Mouse (Mus musculus) activated CD4-positive, CD25-positive, alpha-beta regulatory T cell, adult 4 months (primary cell): Measurements from ENCODE around the gene Sepsecs. TPM values are rescaled to one million over a fixed set of nuclear protein-coding genes. Genes with fewer than 3 reads are reported as not detected.

Experiments
- ATAC-seq: one replicate; pipeline ENCODE4 v1.8.0; 2017
- polyA plus RNA-seq, 2 experiments: library from polyadenylated mRNA; unstranded; fragments of 100-300 nt; shearing (Covaris generic); gene quantifications; one replicate each; pipeline ENCODE4 v1.2.1; 2017

The Sepsecs gene
- polyA plus RNA-seq, 2 experiments from 2014 or later: 4.1 to 4.4 TPM

DNA sequence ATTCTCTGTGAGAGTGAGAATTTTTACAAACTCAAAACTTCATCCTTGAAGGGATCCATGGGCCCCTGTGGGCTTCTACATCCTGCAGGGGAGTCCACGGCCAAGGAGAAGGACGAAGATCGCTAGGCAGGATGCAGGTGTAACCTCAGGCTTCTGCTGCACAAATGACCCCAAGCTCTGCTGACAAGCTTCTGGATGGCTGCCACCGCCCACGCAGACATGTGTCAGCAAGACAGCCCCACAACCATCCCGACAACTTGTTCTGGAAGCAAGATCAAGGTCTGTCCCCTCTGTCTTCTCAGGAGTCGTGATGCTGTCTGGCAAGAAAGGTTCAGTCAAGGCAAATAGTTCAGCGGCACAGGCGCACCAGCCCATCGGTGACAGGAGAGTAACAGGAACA is 59.8 kb downstream of the Sepsecs start:
- ATAC-seq: no peak

DNA sequence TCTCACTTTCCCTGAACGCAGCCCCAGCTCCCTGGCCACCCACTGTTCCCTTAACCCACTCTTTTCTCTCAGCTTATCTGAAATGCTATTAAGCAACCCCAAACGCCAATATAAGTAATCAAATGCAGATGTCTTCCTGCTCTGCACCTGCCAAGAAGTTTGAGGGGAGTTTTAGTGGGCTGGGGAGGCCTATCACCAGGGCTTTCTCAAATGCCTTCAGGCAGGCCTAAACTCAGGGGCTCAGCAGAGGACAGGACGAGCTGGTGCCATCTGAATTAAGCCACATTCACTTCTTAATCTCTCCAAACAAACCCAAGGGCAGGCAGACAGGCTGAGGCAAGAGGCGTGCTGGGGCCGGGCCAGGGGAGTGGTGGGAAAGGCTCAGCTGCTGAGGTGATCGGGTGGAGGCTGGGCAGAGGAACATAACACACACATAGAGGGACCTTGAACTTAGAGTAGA is 64.9 kb downstream of the Sepsecs start:
- ATAC-seq: no peak

DNA sequence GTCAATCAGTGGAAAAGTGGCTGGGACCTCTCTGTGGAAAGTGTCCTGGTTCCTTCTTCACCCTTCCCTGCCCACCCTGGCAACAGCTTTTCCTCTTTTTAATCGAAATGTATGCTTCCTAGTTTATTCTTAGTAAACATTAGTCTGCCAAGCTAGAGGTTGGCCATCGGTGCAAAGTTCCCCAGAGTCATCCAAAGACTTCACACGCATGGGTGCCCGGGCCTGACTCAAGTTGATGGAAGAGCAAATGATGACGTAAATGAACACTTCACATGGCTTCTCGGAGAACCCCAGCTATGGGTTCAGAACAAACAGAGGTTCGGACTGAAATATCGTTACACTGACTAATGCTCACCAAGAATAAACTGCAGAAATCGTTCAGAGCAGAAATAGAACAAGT is 78.9 kb downstream of the Sepsecs start:
- ATAC-seq: no peak

Other genes starting within 250 kb of the Sepsecs start
- not detected for gene Ccdc149, start 198.2 kb downstream of the Sepsecs start, polyA plus RNA-seq
- not detected for gene Lgi2, start 103.2 kb downstream of the Sepsecs start, polyA plus RNA-seq
- 1 to 10 TPM; 1.3 to 1.5 TPM for gene Pi4k2b, start 71.9 kb upstream of the Sepsecs start, polyA plus RNA-seq
- gene Zcchc4, start 105.7 kb upstream of the Sepsecs start, polyA plus RNA-seq: 10 to 100 TPM; 10.2 to 12.4 TPM
- 10 to 100 TPM; 68.8 to 78.4 TPM for gene Anapc4, start 164.3 kb upstream of the Sepsecs start, polyA plus RNA-seq